Mouse (Mus musculus) liver, adult 2 months (tissue): ENCODE data around the gene Commd1. TPM values are rescaled to one million over a fixed set of nuclear protein-coding genes. Genes with fewer than 3 reads are reported as not detected.

Experiments
- DNase-seq: peaks from one replicate; pipeline ENCODE4 v3.0.0-alpha.2; 2011; ENCODE audit warnings: low read depth, low spot score; ENCODE audit errors: extremely low read depth
- H3K27ac ChIP-seq: fragments of 200-500 bp; replicated peaks from 2 replicates; pipeline ENCODE4 v1.5.1; 2012; ENCODE audit warnings: low read depth, mild to moderate bottlenecking, control low read depth, inconsistent platforms, low read length; ENCODE audit not compliant: insufficient read depth
- H3K27me3 ChIP-seq: fragments of 200-500 bp; 2 replicates; pipeline ENCODE4 v1.6.1; 2012; ENCODE audit warnings: mild to moderate bottlenecking, moderate library complexity, low read length, inconsistent platforms; ENCODE audit not compliant: control insufficient read depth, insufficient read depth
- H3K36me3 ChIP-seq: fragments of 200-500 bp; 2 replicates; pipeline ENCODE4 v1.6.1; 2012; ENCODE audit warnings: low read length, inconsistent platforms; ENCODE audit not compliant: control insufficient read depth, insufficient read depth
- H3K4me1 ChIP-seq: fragments of 200-500 bp; 2 replicates; pipeline ENCODE4 v1.6.1; 2011; ENCODE audit warnings: low read length; ENCODE audit not compliant: control insufficient read depth, insufficient read depth
- H3K4me3 ChIP-seq: fragments of 200-500 bp; 2 replicates; pipeline ENCODE4 v1.5.1; 2011; ENCODE audit warnings: low read depth, mild to moderate bottlenecking, control low read depth, low read length, moderate library complexity; ENCODE audit not compliant: insufficient read depth
- H3K79me2 ChIP-seq: fragments of 200-500 bp; 2 replicates; pipeline ENCODE4 v1.6.1; 2012; ENCODE audit warnings: inconsistent platforms, mild to moderate bottlenecking, low read length, moderate library complexity; ENCODE audit not compliant: control insufficient read depth, insufficient read depth
- H3K9ac ChIP-seq: fragments of 200-500 bp; 2 replicates; pipeline ENCODE4 v1.6.1; 2012; ENCODE audit warnings: low read depth, mild to moderate bottlenecking, control low read depth, inconsistent platforms, low read length
- CTCF ChIP-seq: fragments of 200-500 bp; IDR thresholded peaks from 2 replicates; pipeline ENCODE4 v1.5.1; 2011; ENCODE audit warnings: low read depth, low read length, control low read depth
- POLR2A ChIP-seq: fragments of 200-500 bp; IDR thresholded peaks from 2 replicates; pipeline ENCODE4 v1.6.1; 2011; ENCODE audit warnings: low read length, control low read depth; ENCODE audit not compliant: insufficient read depth; ENCODE audit errors: extremely low read depth
- WGBS: fragments of 180-500 bp; shearing (Covaris S2); methylation state at CpG from one replicate; pipeline ENCODE4 v1.1.7; 2018; 5-methylcytosine and 5-hydroxymethylcytosine counted together
- polyA plus RNA-seq: library from polyadenylated mRNA; depleted of rRNA; stranded (reverse); fragments of >200 nt; gene quantifications from 2 replicates; pipeline ENCODE4 v1.2.3, GENCODE M21; 2012
- total RNA-seq: library from RNA; depleted of rRNA; stranded (reverse); fragments of >200 nt; gene quantifications from 2 replicates; pipeline ENCODE4 v1.2.3, GENCODE M21; 2014

Gene Commd1
- total and polyA plus RNA-seq, 2 experiments: 15.9 to 53.5 TPM

- H3K27ac ChIP-seq: no peak overlapping the region
Measured at GRCm38 (mm10) chr11:23020116-23020770, 38.1 kb upstream of the Commd1 start.

GRCm38 (mm10) chr11:23017943-23018342 is 35.8 kb upstream of the Commd1 start:
- no peak for TF ChIP-seq CTCF
- Histone ChIP-seq H3K4me1 (no peaks in the 10 kb centered on the region), H3K27me3 (no peaks in the 10 kb centered on the region), H3K79me2 (no peaks in the 10 kb centered on the region), H3K27ac (no peak overlapping the region), H3K4me3 (no peak overlapping the region), H3K36me3 (peaks cover 2% of the 10 kb centered on the region; the same call in 1 of the 2 replicates), H3K9ac (no peak overlapping the region)
- no peak for DNase-seq
- WGBS: 94% methylated on average over 4 of the region's 4 CpGs

More at GRCm38 (mm10) chr11:23020116-23020770, 38.1 kb upstream of the Commd1 start:
- Histone ChIP-seq H3K36me3 (peaks cover 2% of the 10 kb centered on the region; the same call in 1 of the 2 replicates), H3K79me2 (no peaks in the 10 kb centered on the region), H3K4me3 (no peak overlapping the region; the same call in 1 of the 2 replicates), H3K4me1 (no peaks in the 10 kb centered on the region), H3K27me3 (no peaks in the 10 kb centered on the region), H3K9ac (no peak overlapping the region)
- DNase-seq: no peak
- WGBS: 84% methylated on average over 24 of the region's 24 CpGs
- TF ChIP-seq CTCF: no peak
- no peak for TF ChIP-seq POLR2A

GRCm38 (mm10) chr11:23014996-23015395 is 32.8 kb upstream of the Commd1 start:
- Histone ChIP-seq H3K27me3 (no peaks in the 10 kb centered on the region), H3K79me2 (no peaks in the 10 kb centered on the region), H3K4me3 (no peak overlapping the region), H3K27ac (no peak overlapping the region), H3K36me3 (peaks cover 2% of the 10 kb centered on the region; the same call in 1 of the 2 replicates), H3K4me1 (no peaks in the 10 kb centered on the region), H3K9ac (no peak overlapping the region)
- no peak for TF ChIP-seq POLR2A
- TF ChIP-seq CTCF: no peak
- DNase-seq: no peak
- 83% methylated on average over 6 of the region's 6 CpGs for WGBS

GRCm38 (mm10) chr11:23013580-23014294 is 31.6 kb upstream of the Commd1 start:
- peak; percentile 28 for DNase-seq
- no peaks in the 10 kb centered on the region for H3K79me2 ChIP-seq
- H3K9ac ChIP-seq: no peak overlapping the region
- no peak overlapping the region for H3K4me3 ChIP-seq
- no peaks in the 10 kb centered on the region for H3K27me3 ChIP-seq
- 96% methylated on average over 4 of the region's 4 CpGs for WGBS
- TF ChIP-seq CTCF (peak; percentile 62; the same call in 1 of the 2 replicates), POLR2A (no peak)
- peaks cover 2% of the 10 kb centered on the region; the same call in 1 of the 2 replicates for H3K36me3 ChIP-seq
- H3K27ac ChIP-seq: no peak overlapping the region
- H3K4me1 ChIP-seq: no peaks in the 10 kb centered on the region

GRCm38 (mm10) chr11:23013096-23013495 is 30.9 kb upstream of the Commd1 start:
- WGBS: 77% methylated on average over 1 of the region's 1 CpGs
- Histone ChIP-seq H3K4me1 (no peaks in the 10 kb centered on the region), H3K36me3 (no peaks in the 10 kb centered on the region), H3K4me3 (no peak overlapping the region), H3K27ac (no peak overlapping the region), H3K9ac (no peak overlapping the region), H3K79me2 (no peaks in the 10 kb centered on the region), H3K27me3 (no peaks in the 10 kb centered on the region)
- no peak for DNase-seq
- TF ChIP-seq POLR2A (no peak), CTCF (no peak)

- Histone ChIP-seq H3K27ac (no peak overlapping the region), H3K4me3 (no peak overlapping the region), H3K36me3 (peaks cover 10% of the 10 kb centered on the region), H3K9ac (no peak overlapping the region), H3K27me3 (no peaks in the 10 kb centered on the region), H3K4me1 (peaks cover 2% of the 10 kb centered on the region; the same call in 1 of the 2 replicates), H3K79me2 (no peaks in the 10 kb centered on the region)
- TF ChIP-seq CTCF (no peak), POLR2A (no peak)
- 9% methylated on average over 4 of the region's 4 CpGs for WGBS
- DNase-seq: no peak
Measured at GRCm38 (mm10) chr11:23008824-23009200, 26.6 kb upstream of the Commd1 start.
